Mouse (Mus musculus) lung, adult 2 months (tissue): ENCODE results near the gene Igf2bp3.

Experiments
- CTCF ChIP-seq: fragments of 200-500 bp; IDR thresholded peaks from 2 replicates; pipeline ENCODE4 v1.5.1; 2011; ENCODE audit warnings: mild to moderate bottlenecking, low read length, control low read depth; ENCODE audit not compliant: insufficient read depth
- POLR2A ChIP-seq: fragments of 200-500 bp; IDR thresholded peaks from 2 replicates; pipeline ENCODE4 v1.6.1; 2011; ENCODE audit warnings: low read depth, mild to moderate bottlenecking, control low read depth, low read length, borderline replicate concordance; ENCODE audit errors: extremely low read depth

DNA sequence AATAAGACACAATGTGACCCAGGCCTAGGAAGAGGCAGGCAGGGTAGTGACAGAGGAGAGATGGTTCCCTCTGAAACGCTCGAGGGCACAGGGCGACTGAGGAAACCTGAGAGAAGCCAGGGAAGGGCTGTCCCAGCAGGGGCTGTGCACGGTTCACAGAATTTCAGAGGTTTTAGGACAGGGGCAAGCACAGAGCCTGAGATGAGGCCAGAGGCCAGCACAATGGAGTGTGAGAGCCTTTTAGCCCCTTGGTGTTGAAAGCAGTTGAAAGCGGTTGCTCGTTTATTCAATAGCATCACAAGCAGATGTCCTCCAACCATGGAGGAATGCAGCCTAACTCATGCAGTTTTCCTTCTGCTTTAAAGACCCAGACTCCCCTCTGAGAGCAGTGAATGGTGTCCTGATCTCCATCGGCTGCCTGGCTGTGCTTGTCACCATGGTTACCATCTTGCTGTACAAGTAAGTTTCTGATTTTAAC lies 159.5 kb downstream of the Igf2bp3 start:
- TF ChIP-seq POLR2A (no peak), CTCF (no peak)
